Comparison of ENCODE assay signal across 10 mouse cellular contexts in genomic region chr15:100622164-100622563, GRCm38 (mm10). TPM values are rescaled to one million over a fixed set of nuclear protein-coding genes. Genes with fewer than 3 reads are reported as not detected.
DNase-seq lines count a peak whose midpoint lies in the region; ATAC-seq and TF ChIP-seq lines count a peak whose summit lies in the region.
"Had no signal": no experiment of that assay in that cellular context is flagged by ENCODE, and none has a peak within 500 bp of the region (broad histone marks: within the 10 kb centered on the region; RNA-seq: fewer than 3 reads in every experiment).

No protein-coding gene starts in this region.

- peaks cover 34% of the 10 kb centered on the region for H3K36me3 ChIP-seq in liver, adult 2 months (ENCODE audit: control insufficient read depth, insufficient read depth, low read length)
- peaks cover 47% of the 10 kb centered on the region for H3K36me3 ChIP-seq in liver, embryonic 12.5 days
- peaks cover 47% of the 10 kb centered on the region for H3K36me3 ChIP-seq in liver, embryonic 13.5 days
- H3K36me3 ChIP-seq in forebrain, embryonic 13.5 days (ENCODE audit: poor library complexity, severe bottlenecking) = peaks cover 45% of the 10 kb centered on the region

- peaks cover 14% of the 10 kb centered on the region for H3K4me1 ChIP-seq in liver, adult 2 months (ENCODE audit: control insufficient read depth, insufficient read depth, low read length)
- H3K4me1 ChIP-seq in liver, embryonic 12.5 days = peaks cover 5% of the 10 kb centered on the region; the same call in 1 of the 2 replicates
- H3K4me1 ChIP-seq in liver, embryonic 13.5 days (replicated peaks) = peaks cover 35% of the 10 kb centered on the region
- H3K4me1 ChIP-seq in forebrain, embryonic 13.5 days = no peaks in the 10 kb centered on the region

- H3K4me2 ChIP-seq in liver, embryonic 12.5 days = no peak overlapping the region
- no peak overlapping the region for H3K4me2 ChIP-seq in liver, embryonic 13.5 days
- H3K4me2 ChIP-seq in forebrain, embryonic 13.5 days = no peak overlapping the region
- H3K4me2 ChIP-seq: embryonic facial prominence, embryonic 15.5 days had no signal

- H3K4me3 ChIP-seq in liver, adult 2 months (ENCODE audit: insufficient read depth, low read depth, low read length) = no peak overlapping the region
- no peak overlapping the region for H3K4me3 ChIP-seq in liver, embryonic 12.5 days
- H3K4me3 ChIP-seq in liver, embryonic 13.5 days (replicated peaks) = no peak overlapping the region
- H3K4me3 ChIP-seq in forebrain, embryonic 13.5 days = no peak overlapping the region
- H3K4me3 ChIP-seq: embryonic facial prominence, embryonic 15.5 days had no signal

- H3K27me3 ChIP-seq in liver, adult 2 months (ENCODE audit: control insufficient read depth, insufficient read depth, low read length) = no peaks in the 10 kb centered on the region
- no peaks in the 10 kb centered on the region for H3K27me3 ChIP-seq in liver, embryonic 12.5 days (replicated peaks)
- H3K27me3 ChIP-seq in liver, embryonic 13.5 days = no peaks in the 10 kb centered on the region
- H3K27me3 ChIP-seq in forebrain, embryonic 13.5 days = no peaks in the 10 kb centered on the region
- H3K27me3 ChIP-seq: embryonic facial prominence, embryonic 15.5 days had no signal

- H3K27ac ChIP-seq in liver, adult 2 months (replicated peaks; ENCODE audit: insufficient read depth, low read depth, low read length) = peak overlapping the region; percentile 65
- H3K27ac ChIP-seq in liver, embryonic 12.5 days = no peak overlapping the region
- peak overlapping the region; percentile 45 for H3K27ac ChIP-seq in liver, embryonic 13.5 days
- no peak overlapping the region for H3K27ac ChIP-seq in forebrain, embryonic 13.5 days
- H3K27ac ChIP-seq: embryonic facial prominence, embryonic 15.5 days had no signal

- DNase-seq in heart, adult 18-20 months = peak; percentile 37 to 58
- DNase-seq in heart, postnatal 10 days = no peak
- no peak for DNase-seq in liver, adult 2 months (ENCODE audit: extremely low read depth, low read depth, low spot score)
- DNase-seq in liver, embryonic 13.5 days = no peak
- peak; percentile 51 to 65 for DNase-seq in right cerebral cortex, postnatal 10 days (ENCODE audit: low spot score in 2 of 2)
- DNase-seq in neural tube, embryonic 10.5 days (ENCODE audit: extremely low spot score, low spot score) = no peak
- DNase-seq: gastrocnemius, postnatal 10 days had no signal

- no peak overlapping the region for H3K9ac ChIP-seq in liver, adult 2 months (ENCODE audit: low read depth, low read length)
- no peak overlapping the region for H3K9ac ChIP-seq in liver, embryonic 12.5 days
- no peak overlapping the region for H3K9ac ChIP-seq in liver, embryonic 13.5 days
- no peak overlapping the region for H3K9ac ChIP-seq in forebrain, embryonic 13.5 days
- H3K9ac ChIP-seq: embryonic facial prominence, embryonic 15.5 days had no signal

- no peak for ATAC-seq in liver, embryonic 12.5 days
- ATAC-seq in liver, embryonic 13.5 days (ENCODE audit: low read depth) = no peak
- ATAC-seq in forebrain, embryonic 13.5 days = no peak

- intact Hi-C loops in heart, postnatal 10 days (cut with DNase I) = no loop called here

- 77% methylated on average over 7 of the region's 7 CpGs for WGBS in liver, adult 2 months
- 66% methylated on average over 7 of the region's 7 CpGs for WGBS in liver, embryonic 12.5 days (ENCODE audit: insufficient replicate concordance)
- WGBS in liver, embryonic 13.5 days (ENCODE audit: insufficient replicate concordance) = 58% methylated on average over 7 of the region's 7 CpGs
- 89% methylated on average over 7 of the region's 7 CpGs for WGBS in forebrain, embryonic 13.5 days

- no peak for TF ChIP-seq POLR2A in liver, adult 2 months (IDR thresholded peaks at IDR 0.05; ENCODE audit: extremely low read depth, insufficient read depth, low read length)

- no peak for TF ChIP-seq CTCF in liver, adult 2 months (IDR thresholded peaks at IDR 0.05; ENCODE audit: low read depth, low read length)

- H3K9me3 ChIP-seq in liver, embryonic 12.5 days (replicated peaks) = no peaks in the 10 kb centered on the region
- no peaks in the 10 kb centered on the region for H3K9me3 ChIP-seq in liver, embryonic 13.5 days (replicated peaks)
- H3K9me3 ChIP-seq in forebrain, embryonic 13.5 days (replicated peaks) = no peaks in the 10 kb centered on the region
- H3K9me3 ChIP-seq: embryonic facial prominence, embryonic 15.5 days had no signal

- no peaks in the 10 kb centered on the region; the same call in 1 of the 2 replicates for H3K79me2 ChIP-seq in liver, adult 2 months (ENCODE audit: control insufficient read depth, insufficient read depth, low read length)

RNA-seq across cellular contexts. Expression of gene Dazap2, which starts 7.0 kb away (rescaled TPM):
- total RNA-seq in heart, adult 18-20 months (2021) = 100 to 1,000 TPM; 152 to 194 TPM
- total RNA-seq in heart, postnatal 10 days (2021) = 100 to 1,000 TPM; 176 to 183 TPM
- 50.3 and 60.2 TPM in 2 replicates for total RNA-seq in liver, adult 2 months (2014; rRNA removed)
- polyA plus RNA-seq in liver, adult 2 months (2012; rRNA removed) = 395 and 460 TPM in 2 replicates
- polyA plus RNA-seq in liver, embryonic 12.5 days (2016; fragmentation: Nextera tagmentation; extraction: Ambion mirVana) = 163 and 167 TPM in 2 replicates
- polyA plus RNA-seq in liver, embryonic 13.5 days (2015; fragmentation: Nextera tagmentation; extraction: Ambion mirVana) = 141 and 173 TPM in 2 replicates
- polyA plus RNA-seq in forebrain, embryonic 13.5 days (2015; fragmentation: Nextera tagmentation; extraction: Ambion mirVana) = 190 and 192 TPM in 2 replicates

RNA-seq across cellular contexts. Expression of gene Smagp, which starts 14.6 kb away (rescaled TPM):
- 10 to 100 TPM; 11.3 to 18.5 TPM for total RNA-seq in heart, adult 18-20 months (2021)
- 10 to 100 TPM; 20.5 to 25.8 TPM for total RNA-seq in heart, postnatal 10 days (2021)
- total RNA-seq in liver, adult 2 months (2014; rRNA removed) = 13.0 and 14.9 TPM in 2 replicates
- 57.0 and 80.1 TPM in 2 replicates for polyA plus RNA-seq in liver, adult 2 months (2012; rRNA removed)
- 10.5 and 11.4 TPM in 2 replicates for polyA plus RNA-seq in liver, embryonic 12.5 days (2016; fragmentation: Nextera tagmentation; extraction: Ambion mirVana)
- 7.7 and 7.9 TPM in 2 replicates for polyA plus RNA-seq in liver, embryonic 13.5 days (2015; fragmentation: Nextera tagmentation; extraction: Ambion mirVana)
- polyA plus RNA-seq in forebrain, embryonic 13.5 days (2015; fragmentation: Nextera tagmentation; extraction: Ambion mirVana) = 1.7 and 2.1 TPM in 2 replicates

RNA-seq across cellular contexts. Expression of gene Pou6f1, which starts 22.4 kb away (rescaled TPM):
- 10 to 100 TPM; 11.1 to 14.2 TPM for total RNA-seq in heart, adult 18-20 months (2021)
- 10 to 100 TPM; 20.9 to 21.6 TPM for total RNA-seq in heart, postnatal 10 days (2021)
- 1.9 and 2.0 TPM in 2 replicates for total RNA-seq in liver, adult 2 months (2014; rRNA removed)
- polyA plus RNA-seq in liver, adult 2 months (2012; rRNA removed) = 3.1 and 5.5 TPM in 2 replicates
- polyA plus RNA-seq in liver, embryonic 12.5 days (2016; fragmentation: Nextera tagmentation; extraction: Ambion mirVana) = 0.41 and 0.45 TPM in 2 replicates
- 0.10 and 0.23 TPM in 2 replicates for polyA plus RNA-seq in liver, embryonic 13.5 days (2015; fragmentation: Nextera tagmentation; extraction: Ambion mirVana)
- 36.4 and 37.5 TPM in 2 replicates for polyA plus RNA-seq in forebrain, embryonic 13.5 days (2015; fragmentation: Nextera tagmentation; extraction: Ambion mirVana)

RNA-seq across cellular contexts. Expression of gene Bin2, which starts 47.2 kb away (rescaled TPM):
- total RNA-seq in heart, adult 18-20 months (2021) = 1 to 10 TPM; 1.6 to 5.1 TPM
- 1 to 10 TPM; 1.4 to 2.2 TPM for total RNA-seq in heart, postnatal 10 days (2021)
- total RNA-seq in liver, adult 2 months (2014; rRNA removed) = 1.0 and 4.0 TPM in 2 replicates
- 1.4 and 4.0 TPM in 2 replicates for polyA plus RNA-seq in liver, adult 2 months (2012; rRNA removed)
- 40.5 and 40.6 TPM in 2 replicates for polyA plus RNA-seq in liver, embryonic 12.5 days (2016; fragmentation: Nextera tagmentation; extraction: Ambion mirVana)
- 19.7 and 25.7 TPM in 2 replicates for polyA plus RNA-seq in liver, embryonic 13.5 days (2015; fragmentation: Nextera tagmentation; extraction: Ambion mirVana)
- polyA plus RNA-seq in forebrain, embryonic 13.5 days (2015; fragmentation: Nextera tagmentation; extraction: Ambion mirVana) = 1.3 and 1.7 TPM in 2 replicates

Comparison
In these comparisons a context has a peak if more than half of its experiments do, and no peak if none do; other contexts are left out.
1. DNase-seq: peak in heart, adult 18-20 months (2 of 2) and right cerebral cortex, postnatal 10 days (2 of 2); none in heart, postnatal 10 days (0 of 2), liver, adult 2 months (single experiment), liver, embryonic 13.5 days (single experiment) and neural tube, embryonic 10.5 days (single experiment).
2. H3K27ac ChIP-seq: peak in liver, adult 2 months (single experiment) and liver, embryonic 13.5 days (single experiment); none in liver, embryonic 12.5 days (single experiment) and forebrain, embryonic 13.5 days (single experiment).